Mouse (Mus musculus) forebrain, embryonic 10.5 days (tissue): ENCODE data around the gene Adgrg3. TPM values are rescaled to one million over a fixed set of nuclear protein-coding genes. Genes with fewer than 3 reads are reported as not detected.

ENCODE experiments used
- DNase-seq: peaks from one replicate; pipeline ENCODE4 v3.0.0-alpha.2; 2017; ENCODE audit warnings: low spot score; ENCODE audit errors: extremely low spot score
- H3K27ac ChIP-seq: fragments of 300-500 bp; sonication (generic); 2 replicates; pipeline ENCODE4 v1.5.1; 2016; ENCODE audit warnings: mild to moderate bottlenecking
- H3K27me3 ChIP-seq: fragments of 300-500 bp; sonication (generic); 2 replicates; pipeline ENCODE4 v1.6.1; 2016; ENCODE audit warnings: mild to moderate bottlenecking; ENCODE audit not compliant: poor library complexity, severe bottlenecking
- H3K36me3 ChIP-seq: fragments of 300-500 bp; sonication (generic); replicated peaks from 2 replicates; pipeline ENCODE4 v1.6.1; 2016; ENCODE audit warnings: mild to moderate bottlenecking, moderate library complexity
- H3K4me1 ChIP-seq: fragments of 300-500 bp; sonication (generic); 2 replicates; pipeline ENCODE4 v1.6.1; 2016
- H3K4me3 ChIP-seq: fragments of 300-500 bp; sonication (generic); 2 replicates; pipeline ENCODE4 v1.5.1; 2016; ENCODE audit warnings: mild to moderate bottlenecking, moderate library complexity
- H3K9me3 ChIP-seq: fragments of 300-500 bp; sonication (generic); 2 replicates; pipeline ENCODE4 v1.6.1; 2016; ENCODE audit warnings: mild to moderate bottlenecking, moderate library complexity
- WGBS: fragments of 180-500 bp; shearing (Covaris S2); methylation state at CpG from one replicate; pipeline ENCODE4 v1.1.7; 2016; 5-methylcytosine and 5-hydroxymethylcytosine counted together
- polyA plus RNA-seq: library from polyadenylated mRNA; unstranded; fragments of >200 nt; fragmentation: Nextera tagmentation; extraction: Ambion mirVana; gene quantifications from 2 replicates; pipeline ENCODE4 v1.2.1, GENCODE M21; 2016

Gene Adgrg3
- polyA plus RNA-seq: 4.9 and 5.2 TPM in 2 replicates

DNA sequence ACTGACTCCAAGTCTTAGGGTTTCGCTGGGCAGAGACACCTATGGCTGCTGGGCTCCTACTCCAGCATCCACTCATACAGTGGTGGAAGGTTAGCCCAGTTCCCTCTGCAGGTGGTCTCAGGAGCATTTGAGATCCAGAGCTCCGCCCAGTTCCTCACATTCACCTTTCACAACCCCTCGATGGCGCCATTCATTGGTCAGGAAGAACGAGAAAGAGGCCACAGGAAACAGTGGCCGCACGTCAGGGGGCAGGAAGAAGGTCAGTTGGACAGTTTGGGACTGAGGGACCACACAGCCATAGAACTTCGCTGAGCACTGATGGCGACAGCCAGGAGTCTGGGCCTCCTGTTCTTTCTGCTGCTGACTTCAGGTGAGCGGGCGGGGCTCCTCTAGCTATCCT, at the start of gene Adgrg3:
Gene Adgrg3 (plus strand): TSS at position 242 of the 400 bp plus-strand sequence.
- Histone ChIP-seq H3K4me1 (peaks cover 20% of the 10 kb centered on the region), H3K27ac (0 out of 2 replicates have a peak within 1 kb of the TSS, but pooled peaks have one; percentile 20)
- whole genome bisulfite sequencing: 79% methylated on average over 11 of the region's 11 CpGs

GRCm38 (mm10) chr8:94973270-94973669, 44.2 kb upstream of the Adgrg3 start:
- Histone ChIP-seq H3K4me1 (peaks cover 17% of the 10 kb centered on the region), H3K27me3 (peaks cover 36% of the 10 kb centered on the region), H3K9me3 (no peaks in the 10 kb centered on the region), H3K27ac (no peak overlapping the region), H3K36me3 (no peaks in the 10 kb centered on the region), H3K4me3 (no peak overlapping the region)
- DNase-seq: no peak
- WGBS: 90% methylated on average over 9 of the region's 9 CpGs

More for the DNA sequence above, at the start of gene Adgrg3:
- H3K4me3 ChIP-seq: no peak within 1 kb of the TSS
- H3K27me3 ChIP-seq: no peaks in the 10 kb centered on the region
- no peak for DNase-seq
- peaks cover 33% of the 10 kb centered on the region for H3K36me3 ChIP-seq
- no peaks in the 10 kb centered on the region for H3K9me3 ChIP-seq

GRCm38 (mm10) chr8:94973786-94974185, 43.7 kb upstream of the Adgrg3 start:
- no peak overlapping the region for H3K4me3 ChIP-seq
- no peak for DNase-seq
- 88% methylated on average over 9 of the region's 9 CpGs for WGBS
- peaks cover 41% of the 10 kb centered on the region for H3K27me3 ChIP-seq
- H3K36me3 ChIP-seq: no peaks in the 10 kb centered on the region
- H3K9me3 ChIP-seq: no peaks in the 10 kb centered on the region
- peaks cover 22% of the 10 kb centered on the region for H3K4me1 ChIP-seq
- H3K27ac ChIP-seq: 0 out of 2 replicates have a peak overlapping the region, but pooled peaks have one; percentile 8

DNA sequence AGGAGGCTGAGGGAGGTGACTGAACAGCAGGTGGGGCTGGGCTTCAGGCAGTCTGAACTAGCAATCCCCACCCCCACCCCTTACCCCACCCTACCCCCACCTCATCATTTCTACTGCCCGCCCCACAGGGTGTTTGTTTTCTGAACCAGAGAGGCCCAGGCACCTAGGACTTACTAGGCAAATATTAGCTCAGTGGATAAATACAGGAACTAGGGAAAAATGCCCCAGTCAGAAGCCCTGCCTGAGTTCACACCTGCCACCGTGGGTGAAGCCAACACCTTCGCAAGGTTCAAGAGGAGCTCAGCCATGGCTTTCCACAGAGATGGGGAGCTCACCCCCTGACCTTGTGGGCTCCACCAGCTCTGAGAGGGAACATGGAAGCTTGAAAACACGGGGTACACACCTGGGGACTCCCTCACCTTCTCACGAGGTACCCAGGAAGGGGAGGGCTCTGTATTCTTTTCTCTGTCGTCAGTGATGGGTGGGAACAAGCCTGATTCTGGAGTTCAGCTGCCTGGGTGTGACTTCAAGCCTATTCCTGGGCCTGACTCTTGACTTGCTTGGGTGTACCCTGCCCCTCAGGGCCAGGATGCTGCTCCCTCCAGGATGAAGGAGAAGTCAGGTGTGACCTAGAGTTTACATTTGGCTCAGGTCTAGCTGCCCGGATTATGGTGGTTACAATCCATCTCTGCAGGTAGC, 42.9 kb upstream of the Adgrg3 start, which contains the start of gene Adgrg1:
Gene Adgrg1 (plus strand): TSS at position 285 of the 699 bp plus-strand sequence.
- no peak for DNase-seq
- no peaks in the 10 kb centered on the region for H3K9me3 ChIP-seq
- H3K27ac ChIP-seq: 0 out of 2 replicates have a peak within 1 kb of the TSS, but pooled peaks have one; percentile 8
- H3K36me3 ChIP-seq: no peaks in the 10 kb centered on the region
- 59% methylated on average over 7 of the region's 7 CpGs for WGBS
- H3K4me1 ChIP-seq: peaks cover 26% of the 10 kb centered on the region
- no peak within 1 kb of the TSS for H3K4me3 ChIP-seq
- peaks cover 47% of the 10 kb centered on the region for H3K27me3 ChIP-seq

- 20% methylated on average over 17 of the region's 17 CpGs for WGBS
- H3K9me3 ChIP-seq: no peaks in the 10 kb centered on the region
- H3K36me3 ChIP-seq: no peaks in the 10 kb centered on the region
- peak; percentile 14 for DNase-seq
- H3K27ac ChIP-seq: peak overlapping the region; percentile 60
- H3K27me3 ChIP-seq: peaks cover 47% of the 10 kb centered on the region
- peak overlapping the region; percentile 32 for H3K4me3 ChIP-seq
- peaks cover 40% of the 10 kb centered on the region for H3K4me1 ChIP-seq
These were observed 40.7 kb upstream of the Adgrg3 start for GRCm38 (mm10) chr8:94976651-94977417.

GRCm38 (mm10) chr8:94978131-94978530, 39.4 kb upstream of the Adgrg3 start:
- Histone ChIP-seq H3K27ac (peak overlapping the region; percentile 60), H3K4me3 (peak overlapping the region; percentile 32; the same call in 1 of the 2 replicates), H3K9me3 (no peaks in the 10 kb centered on the region), H3K36me3 (no peaks in the 10 kb centered on the region), H3K27me3 (peaks cover 47% of the 10 kb centered on the region), H3K4me1 (peaks cover 53% of the 10 kb centered on the region)
- peak; percentile 14 for DNase-seq
- WGBS: 64% methylated on average over 9 of the region's 9 CpGs

DNA sequence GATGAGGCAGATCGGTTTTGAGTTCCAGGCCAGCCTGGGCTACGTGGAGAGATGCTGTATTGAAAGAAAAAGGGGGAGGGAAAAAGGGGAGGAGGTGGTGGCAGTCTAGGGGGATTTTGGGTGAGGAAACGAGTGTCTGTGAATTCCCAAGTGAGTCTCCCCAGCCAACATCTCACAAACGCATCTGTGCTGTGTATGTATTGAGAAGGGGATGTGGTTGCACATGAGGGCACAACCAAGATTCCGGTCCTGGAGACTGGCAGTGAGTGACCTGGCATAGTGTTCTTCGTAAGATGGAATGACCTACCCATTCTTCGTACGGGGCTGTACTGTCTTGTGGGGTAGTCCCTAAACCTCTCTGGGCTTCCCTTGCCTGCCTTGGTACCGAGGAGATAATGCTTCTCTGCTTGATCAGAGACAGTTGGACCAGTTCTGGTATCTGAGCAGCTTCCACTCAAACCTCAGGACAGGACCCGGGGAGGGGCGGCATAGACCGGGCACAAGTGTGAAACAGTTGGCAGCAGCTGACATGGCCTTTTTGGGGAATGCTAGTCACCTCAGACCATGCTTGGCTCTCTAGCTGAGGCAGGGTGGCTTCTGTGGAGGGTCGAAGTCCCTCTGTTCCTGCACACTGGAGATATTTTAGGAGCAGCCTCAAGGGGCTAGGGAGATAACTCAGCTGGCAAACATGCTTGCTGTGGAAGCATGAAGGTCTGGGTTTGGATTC, 38.7 kb upstream of the Adgrg3 start:
- peaks cover 47% of the 10 kb centered on the region for H3K27me3 ChIP-seq
- no peaks in the 10 kb centered on the region for H3K9me3 ChIP-seq
- peaks cover 59% of the 10 kb centered on the region for H3K4me1 ChIP-seq
- H3K36me3 ChIP-seq: no peaks in the 10 kb centered on the region
- no peak for DNase-seq
- peak overlapping the region; percentile 60; the same call in 1 of the 2 replicates for H3K27ac ChIP-seq
- no peak overlapping the region for H3K4me3 ChIP-seq
- WGBS: 84% methylated on average over 13 of the region's 13 CpGs

- peaks cover 73% of the 10 kb centered on the region for H3K4me1 ChIP-seq
- peaks cover 46% of the 10 kb centered on the region for H3K27me3 ChIP-seq
- no peaks in the 10 kb centered on the region for H3K36me3 ChIP-seq
- H3K4me3 ChIP-seq: no peak overlapping the region
- peak overlapping the region; percentile 48 for H3K27ac ChIP-seq
- WGBS: 98% methylated on average over 5 of the region's 5 CpGs
- DNase-seq: no peak
- H3K9me3 ChIP-seq: no peaks in the 10 kb centered on the region
These were observed 37.3 kb upstream of the Adgrg3 start for GRCm38 (mm10) chr8:94980176-94980575.

- Histone ChIP-seq H3K4me3 (no peak overlapping the region), H3K27me3 (peaks cover 38% of the 10 kb centered on the region), H3K4me1 (peaks cover 81% of the 10 kb centered on the region), H3K27ac (0 out of 2 replicates have a peak overlapping the region, but pooled peaks have one; percentile 35), H3K9me3 (no peaks in the 10 kb centered on the region), H3K36me3 (no peaks in the 10 kb centered on the region)
- WGBS: 65% methylated on average over 8 of the region's 8 CpGs
- DNase-seq: no peak
These were observed 36.5 kb upstream of the Adgrg3 start for GRCm38 (mm10) chr8:94980976-94981375.

DNA sequence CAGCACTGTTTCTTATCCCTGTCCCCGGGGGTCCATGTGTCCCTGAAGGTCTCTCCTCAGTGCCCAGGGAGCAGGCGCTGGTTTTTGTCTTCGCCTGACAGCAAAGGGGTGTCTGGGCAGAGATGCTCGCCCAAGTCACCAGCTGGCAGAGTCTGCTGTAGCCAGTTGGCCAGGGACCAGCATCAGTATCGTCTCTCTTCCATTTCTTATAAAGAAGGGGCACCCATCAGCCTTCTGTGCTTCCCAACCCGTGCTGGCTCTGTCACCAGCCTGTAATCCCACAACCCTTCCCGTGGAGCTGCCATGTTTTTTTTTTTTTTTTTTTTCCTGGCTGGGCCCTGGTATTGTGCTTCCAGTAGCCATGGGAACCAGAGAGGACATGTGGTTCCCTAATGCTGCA, 35.6 kb upstream of the Adgrg3 start:
- Histone ChIP-seq H3K36me3 (no peaks in the 10 kb centered on the region), H3K4me3 (no peak overlapping the region), H3K4me1 (peaks cover 87% of the 10 kb centered on the region), H3K9me3 (no peaks in the 10 kb centered on the region), H3K27me3 (peaks cover 33% of the 10 kb centered on the region), H3K27ac (peak overlapping the region; percentile 68)
- 77% methylated on average over 7 of the region's 7 CpGs for WGBS
- DNase-seq: peak; percentile 15

- H3K4me3 ChIP-seq: 0 out of 2 replicates have a peak overlapping the region, but pooled peaks have one; percentile 36
- H3K27ac ChIP-seq: peak overlapping the region; percentile 85
- H3K4me1 ChIP-seq: peaks cover 82% of the 10 kb centered on the region
- peaks cover 20% of the 10 kb centered on the region for H3K27me3 ChIP-seq
- H3K36me3 ChIP-seq: no peaks in the 10 kb centered on the region
- no peaks in the 10 kb centered on the region for H3K9me3 ChIP-seq
- 23% methylated on average over 5 of the region's 5 CpGs for WGBS
- peak; percentile 36 for DNase-seq
These were observed 34.3 kb upstream of the Adgrg3 start for GRCm38 (mm10) chr8:94983146-94983545.

DNA sequence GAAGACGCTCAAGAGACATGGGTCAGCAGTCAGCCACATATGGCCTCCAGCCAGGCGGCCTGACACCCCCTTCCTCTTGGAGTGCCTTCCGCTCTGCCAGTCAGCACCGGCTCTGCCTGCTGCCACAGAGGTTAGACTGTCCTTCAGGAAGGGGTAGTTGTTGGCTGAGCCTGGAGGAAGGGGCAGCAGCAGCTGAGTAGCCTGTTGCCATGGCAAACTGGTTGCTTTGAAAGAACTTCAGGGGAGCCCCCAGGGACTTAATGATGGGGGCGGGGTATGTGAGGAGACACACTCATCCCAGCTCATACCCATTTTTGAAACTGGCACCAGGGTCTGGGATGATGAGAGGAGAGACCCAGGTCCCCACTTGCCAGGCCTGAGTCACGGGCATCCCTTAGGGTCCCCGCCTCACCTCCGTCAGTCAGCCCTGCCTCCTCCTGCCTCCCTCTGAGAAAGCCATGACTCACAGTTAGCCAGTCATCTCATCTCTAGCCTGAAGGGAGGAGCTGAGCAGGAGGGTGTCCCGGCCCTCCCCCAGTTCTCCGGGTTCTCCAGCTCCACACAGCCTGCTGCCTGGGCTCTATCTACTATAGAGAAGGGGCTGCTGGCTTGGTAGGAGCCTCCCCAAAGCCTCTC, 33.5 kb upstream of the Adgrg3 start:
- H3K36me3 ChIP-seq: no peaks in the 10 kb centered on the region
- peak; percentile 34 for DNase-seq
- H3K4me3 ChIP-seq: peak overlapping the region; percentile 36
- WGBS: 25% methylated on average over 10 of the region's 10 CpGs
- H3K27ac ChIP-seq: peak overlapping the region; percentile 85
- H3K27me3 ChIP-seq: peaks cover 11% of the 10 kb centered on the region
- H3K4me1 ChIP-seq: peaks cover 74% of the 10 kb centered on the region
- H3K9me3 ChIP-seq: no peaks in the 10 kb centered on the region
